Mouse (Mus musculus) forebrain, embryonic 13.5 days (tissue): ENCODE data around the gene Gria1. TPM values are rescaled to one million over a fixed set of nuclear protein-coding genes. Genes with fewer than 3 reads are reported as not detected.

Experiments used
- ATAC-seq: fragments of 200-750 bp; cut with Nextera tagmentation; 2 replicates; pipeline ENCODE4 v1.8.0; 2017
- H3K27ac ChIP-seq: fragments of 300-500 bp; sonication (generic); 2 replicates; pipeline ENCODE4 v1.5.1; 2015; ENCODE audit warnings: inconsistent platforms, mild to moderate bottlenecking, moderate library complexity
- H3K27me3 ChIP-seq: fragments of 300-500 bp; sonication (generic); 2 replicates; pipeline ENCODE4 v1.6.1; 2015; ENCODE audit warnings: mild to moderate bottlenecking, inconsistent platforms
- H3K36me3 ChIP-seq: fragments of 300-500 bp; sonication (generic); 2 replicates; pipeline ENCODE4 v1.6.1; 2015; ENCODE audit warnings: mild to moderate bottlenecking, inconsistent platforms; ENCODE audit not compliant: poor library complexity, severe bottlenecking
- H3K4me1 ChIP-seq: fragments of 300-500 bp; sonication (generic); 2 replicates; pipeline ENCODE4 v1.6.1; 2015; ENCODE audit warnings: inconsistent platforms
- H3K4me2 ChIP-seq: fragments of 300-500 bp; sonication (generic); 2 replicates; pipeline ENCODE4 v1.6.1; 2015; ENCODE audit warnings: inconsistent platforms, mild to moderate bottlenecking, moderate library complexity
- H3K4me3 ChIP-seq: fragments of 300-500 bp; sonication (generic); 2 replicates; pipeline ENCODE4 v1.5.1; 2015; ENCODE audit warnings: mild to moderate bottlenecking, inconsistent platforms
- H3K9ac ChIP-seq: fragments of 300-500 bp; sonication (generic); 2 replicates; pipeline ENCODE4 v1.6.1; 2015; ENCODE audit warnings: mild to moderate bottlenecking, inconsistent platforms
- H3K9me3 ChIP-seq: fragments of 300-500 bp; sonication (generic); replicated peaks from 2 replicates; pipeline ENCODE4 v1.6.1; 2016; ENCODE audit warnings: inconsistent platforms
- WGBS: fragments of 180-500 bp; shearing (Covaris S2); methylation state at CpG from one replicate; pipeline ENCODE4 v1.1.7; 2015; 5-methylcytosine and 5-hydroxymethylcytosine counted together
- polyA plus RNA-seq: library from polyadenylated mRNA; unstranded; fragments of >200 nt; fragmentation: Nextera tagmentation; extraction: Ambion mirVana; gene quantifications from 2 replicates; pipeline ENCODE4 v1.2.1, GENCODE M21; 2015

Gene Gria1
- polyA plus RNA-seq, result 20.8 and 24.2 TPM in 2 replicates

- Histone ChIP-seq H3K4me2 (peak within 1 kb of the TSS; percentile 62), H3K4me1 (peaks cover 9% of the 10 kb centered on the region), H3K27ac (peak within 1 kb of the TSS; percentile 63), H3K4me3 (peak within 1 kb of the TSS; percentile 37), H3K9me3 (no peaks in the 10 kb centered on the region), H3K9ac (peak within 1 kb of the TSS; percentile 64), H3K27me3 (peaks cover 6% of the 10 kb centered on the region; the same call in 1 of the 2 replicates), H3K36me3 (no peaks in the 10 kb centered on the region)
- 6% methylated on average over 5 of the region's 6 CpGs for WGBS
- ATAC-seq, result peak; percentile 69
These were observed at the start of gene Gria1 for GRCm38 (mm10) chr11:57011024-57011690. Gene Gria1 (plus strand): TSS chr11:57011387.

- H3K27ac ChIP-seq, result no peak overlapping the region
- H3K27me3 ChIP-seq, result no peaks in the 10 kb centered on the region
- H3K9me3 ChIP-seq, result no peaks in the 10 kb centered on the region
- ATAC-seq, result no peak
- WGBS, result 74% methylated on average over 3 of the region's 3 CpGs
- no peaks in the 10 kb centered on the region for H3K36me3 ChIP-seq
- no peak overlapping the region for H3K9ac ChIP-seq
- no peaks in the 10 kb centered on the region for H3K4me1 ChIP-seq
- no peak overlapping the region for H3K4me2 ChIP-seq
- H3K4me3 ChIP-seq, result no peak overlapping the region
These were observed 49.4 kb upstream of the Gria1 start for GRCm38 (mm10) chr11:56961751-56962150.

GRCm38 (mm10) chr11:56972814-56973213, 38.4 kb upstream of the Gria1 start:
- Histone ChIP-seq H3K4me3 (no peak overlapping the region), H3K4me1 (no peaks in the 10 kb centered on the region), H3K27ac (no peak overlapping the region), H3K9ac (no peak overlapping the region), H3K27me3 (no peaks in the 10 kb centered on the region), H3K9me3 (no peaks in the 10 kb centered on the region), H3K4me2 (no peak overlapping the region), H3K36me3 (no peaks in the 10 kb centered on the region)
- ATAC-seq, result no peak
- WGBS, result 47% methylated on average over 1 of the region's 1 CpGs

GRCm38 (mm10) chr11:56984321-56985000, 26.7 kb upstream of the Gria1 start:
- H3K36me3 ChIP-seq, result no peaks in the 10 kb centered on the region
- 83% methylated on average over 3 of the region's 3 CpGs for WGBS
- 0 out of 2 replicates have a peak, but pooled peaks cover 3% of the 10 kb centered on the region for H3K9me3 ChIP-seq
- H3K4me1 ChIP-seq, result no peaks in the 10 kb centered on the region
- no peaks in the 10 kb centered on the region for H3K27me3 ChIP-seq
- no peak overlapping the region for H3K9ac ChIP-seq
- H3K27ac ChIP-seq, result no peak overlapping the region
- ATAC-seq, result peak; percentile 41; the same call in 1 of the 2 replicates
- H3K4me2 ChIP-seq, result no peak overlapping the region
- no peak overlapping the region for H3K4me3 ChIP-seq

- no peak overlapping the region for H3K4me3 ChIP-seq
- H3K9ac ChIP-seq, result no peak overlapping the region
- no peak overlapping the region for H3K27ac ChIP-seq
- no peak for ATAC-seq
- no peaks in the 10 kb centered on the region for H3K36me3 ChIP-seq
- 67% methylated on average over 4 of the region's 4 CpGs for WGBS
- no peak overlapping the region for H3K4me2 ChIP-seq
- no peaks in the 10 kb centered on the region for H3K27me3 ChIP-seq
- 0 out of 2 replicates have a peak, but pooled peaks cover 1% of the 10 kb centered on the region for H3K9me3 ChIP-seq
- no peaks in the 10 kb centered on the region for H3K4me1 ChIP-seq
These were observed 25.7 kb upstream of the Gria1 start for GRCm38 (mm10) chr11:56985457-56985856.

- H3K9me3 ChIP-seq, result no peaks in the 10 kb centered on the region
- ATAC-seq, result no peak
- H3K4me1 ChIP-seq, result no peaks in the 10 kb centered on the region
- no peak overlapping the region for H3K9ac ChIP-seq
- WGBS, result 74% methylated on average over 3 of the region's 3 CpGs
- H3K4me3 ChIP-seq, result no peak overlapping the region
- no peaks in the 10 kb centered on the region for H3K36me3 ChIP-seq
- no peak overlapping the region for H3K4me2 ChIP-seq
- H3K27ac ChIP-seq, result no peak overlapping the region
- H3K27me3 ChIP-seq, result no peaks in the 10 kb centered on the region
These were observed 11.6 kb upstream of the Gria1 start for GRCm38 (mm10) chr11:56999601-57000001.

- Histone ChIP-seq H3K9ac (no peak overlapping the region), H3K36me3 (no peaks in the 10 kb centered on the region), H3K4me2 (no peak overlapping the region), H3K4me1 (no peaks in the 10 kb centered on the region), H3K9me3 (no peaks in the 10 kb centered on the region), H3K4me3 (no peak overlapping the region), H3K27ac (no peak overlapping the region), H3K27me3 (no peaks in the 10 kb centered on the region)
- ATAC-seq, result no peak
- 19% methylated on average over 3 of the region's 3 CpGs for WGBS
These were observed 6.6 kb upstream of the Gria1 start for GRCm38 (mm10) chr11:57004611-57005010.

GRCm38 (mm10) chr11:57005341-57005740, 5.8 kb upstream of the Gria1 start:
- peak; percentile 48; the same call in 1 of the 2 replicates for ATAC-seq
- 72% methylated on average over 7 of the region's 7 CpGs for WGBS

GRCm38 (mm10) chr11:57007790-57008189, 3.4 kb upstream of the Gria1 start:
- Histone ChIP-seq H3K4me1 (peaks cover 9% of the 10 kb centered on the region), H3K4me2 (no peak overlapping the region), H3K27me3 (peaks cover 3% of the 10 kb centered on the region; the same call in 1 of the 2 replicates), H3K9me3 (no peaks in the 10 kb centered on the region), H3K4me3 (no peak overlapping the region), H3K9ac (no peak overlapping the region), H3K27ac (no peak overlapping the region), H3K36me3 (no peaks in the 10 kb centered on the region)
- 94% methylated on average over 4 of the region's 4 CpGs for WGBS
- no peak for ATAC-seq

More at GRCm38 (mm10) chr11:57005341-57005740, 5.8 kb upstream of the Gria1 start:
- no peaks in the 10 kb centered on the region for H3K9me3 ChIP-seq
- no peak overlapping the region for H3K27ac ChIP-seq
- H3K4me2 ChIP-seq, result no peak overlapping the region
- no peak overlapping the region for H3K4me3 ChIP-seq
- H3K36me3 ChIP-seq, result no peaks in the 10 kb centered on the region
- H3K9ac ChIP-seq, result no peak overlapping the region
- no peaks in the 10 kb centered on the region for H3K4me1 ChIP-seq
- no peaks in the 10 kb centered on the region; the same call in 1 of the 2 replicates for H3K27me3 ChIP-seq

- H3K9ac ChIP-seq, result no peak overlapping the region
- H3K36me3 ChIP-seq, result no peaks in the 10 kb centered on the region
- no peaks in the 10 kb centered on the region for H3K9me3 ChIP-seq
- no peak overlapping the region for H3K4me3 ChIP-seq
- no peak for ATAC-seq
- peaks cover 6% of the 10 kb centered on the region; the same call in 1 of the 2 replicates for H3K27me3 ChIP-seq
- WGBS, result 76% methylated on average over 6 of the region's 6 CpGs
- no peak overlapping the region for H3K27ac ChIP-seq
- peaks cover 9% of the 10 kb centered on the region for H3K4me1 ChIP-seq
- peak overlapping the region; percentile 62; the same call in 1 of the 2 replicates for H3K4me2 ChIP-seq
These were observed 576 bp upstream of the Gria1 start for GRCm38 (mm10) chr11:57010611-57011010.

- Histone ChIP-seq H3K4me3 (peak overlapping the region; percentile 37), H3K4me1 (peaks cover 9% of the 10 kb centered on the region), H3K9me3 (no peaks in the 10 kb centered on the region), H3K27ac (peak overlapping the region; percentile 63), H3K36me3 (no peaks in the 10 kb centered on the region), H3K27me3 (peaks cover 6% of the 10 kb centered on the region; the same call in 1 of the 2 replicates), H3K9ac (peak overlapping the region; percentile 64), H3K4me2 (peak overlapping the region; percentile 62)
- ATAC-seq, result peak; percentile 87
- 2% methylated on average over 11 of the region's 11 CpGs for WGBS
These were observed 478 bp downstream of the Gria1 start for GRCm38 (mm10) chr11:57011691-57012039.

GRCm38 (mm10) chr11:57012287-57012921, 1.2 kb downstream of the Gria1 start:
- H3K36me3 ChIP-seq, result no peaks in the 10 kb centered on the region; the same call in 1 of the 2 replicates
- peaks cover 9% of the 10 kb centered on the region for H3K4me1 ChIP-seq
- peak; percentile 50 for ATAC-seq
- peak overlapping the region; percentile 64 for H3K9ac ChIP-seq
- H3K27ac ChIP-seq, result peak overlapping the region; percentile 63
- H3K27me3 ChIP-seq, result peaks cover 6% of the 10 kb centered on the region; the same call in 1 of the 2 replicates
- peak overlapping the region; percentile 37 for H3K4me3 ChIP-seq
- peak overlapping the region; percentile 62 for H3K4me2 ChIP-seq
- no peaks in the 10 kb centered on the region for H3K9me3 ChIP-seq
- 19% methylated on average over 13 of the region's 13 CpGs for WGBS
